Mouse (Mus musculus) frontal cortex, postnatal 10 days (tissue): Measurements from ENCODE around the gene Chdh.

Experiments
- DNase-seq, 2 experiments: peaks; one replicate each; pipeline ENCODE4 v3.0.0; 2022; ENCODE audit warnings: low spot score in 2 of 2, mixed read lengths in 1 of 2

The Chdh gene

GRCm38 (mm10) chr14:30011886-30012560 is 3.2 kb downstream of the Chdh start:
- no peak for DNase-seq

DNA sequence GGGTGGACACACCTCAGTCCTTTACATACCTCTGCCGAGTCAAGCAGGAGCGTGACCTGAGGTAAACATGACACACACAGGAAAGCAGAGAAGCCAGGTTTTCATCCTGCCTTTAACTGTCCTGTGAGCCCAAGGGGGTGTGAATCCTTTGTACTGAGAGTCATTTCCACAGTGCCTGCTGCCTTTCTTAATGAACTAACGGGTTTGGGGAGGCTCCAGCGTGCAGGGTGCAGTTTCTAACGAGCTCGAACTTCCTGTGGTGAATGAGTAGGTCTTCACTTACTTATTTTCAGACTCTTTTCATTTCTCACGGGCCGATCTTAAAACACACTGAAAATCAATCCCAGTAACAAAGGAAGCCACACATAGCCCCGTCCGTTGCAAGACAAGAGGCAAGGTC is 5.7 kb downstream of the Chdh start:
- DNase-seq: no peak

- DNase-seq: no peak
Observed at GRCm38 (mm10) chr14:30015008-30015407, 6.2 kb downstream of the Chdh start.

DNA sequence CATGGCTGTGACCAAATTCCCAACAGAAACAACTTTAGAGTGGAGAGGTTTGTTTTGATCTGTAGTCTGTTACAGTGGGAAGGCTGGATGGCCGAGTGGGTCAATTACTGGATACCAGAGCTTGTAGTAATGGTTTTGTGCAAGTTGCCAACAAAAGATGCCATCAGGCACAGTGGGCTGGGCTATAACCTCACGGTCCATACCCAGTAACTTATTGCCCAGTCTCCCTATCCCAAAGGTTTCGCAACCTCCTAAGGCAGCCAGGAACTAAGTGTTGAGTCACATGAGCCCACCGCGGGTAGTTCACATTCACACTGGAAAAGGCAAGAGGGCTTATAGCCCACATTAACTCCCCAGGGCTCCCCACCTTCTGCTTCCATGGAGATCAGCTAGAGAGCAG is 7.8 kb downstream of the Chdh start:
- no peak for DNase-seq

DNA sequence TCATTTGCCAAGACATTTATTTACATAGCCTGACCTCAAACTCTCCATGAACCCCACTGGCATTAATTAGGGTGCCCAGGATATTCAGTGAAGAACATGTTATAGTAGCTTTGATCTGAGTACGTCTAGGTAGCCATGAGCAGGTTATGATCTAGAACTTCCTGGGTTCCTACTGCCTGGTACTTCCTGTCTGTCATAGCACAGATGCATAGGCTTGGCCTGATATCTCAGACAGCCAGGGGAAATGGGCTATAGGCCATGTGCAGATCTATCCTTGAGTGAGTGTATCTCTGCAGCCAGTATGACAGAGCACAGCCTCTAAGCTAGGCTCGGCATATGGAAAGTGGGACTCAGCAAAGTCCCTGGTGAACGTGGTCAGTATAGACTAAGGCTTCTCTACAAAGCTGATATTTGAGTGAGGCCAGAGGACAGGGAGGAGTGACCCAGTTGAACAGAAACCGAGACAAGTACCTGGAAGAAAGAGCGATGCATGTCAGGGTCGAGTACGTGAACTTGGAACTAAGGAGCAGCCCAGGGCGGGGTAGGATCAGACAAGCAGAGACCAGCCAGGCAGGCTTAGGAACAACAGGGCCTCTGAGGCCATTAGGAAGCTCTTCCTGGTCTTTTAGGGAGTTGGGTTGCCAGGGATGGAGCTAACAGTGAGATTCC is 9.1 kb downstream of the Chdh start:
- no peak for DNase-seq

DNA sequence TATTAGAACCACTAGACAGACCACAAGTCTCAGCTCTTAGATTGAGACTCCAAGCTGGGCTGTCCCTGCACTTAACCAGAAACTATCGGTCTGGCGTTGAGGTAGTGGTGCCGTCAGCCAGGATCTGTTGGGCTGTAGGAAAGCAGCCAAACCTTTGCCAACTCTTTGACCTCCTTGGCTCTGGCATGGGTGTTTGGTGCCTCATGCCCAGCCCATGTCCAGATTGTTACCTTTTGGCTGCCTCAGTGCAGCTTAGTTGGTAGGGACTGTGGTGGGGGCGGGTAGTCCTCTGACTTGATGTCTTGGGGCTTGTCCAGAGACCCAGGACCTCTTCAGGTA is 9.6 kb downstream of the Chdh start:
- no peak for DNase-seq

DNA sequence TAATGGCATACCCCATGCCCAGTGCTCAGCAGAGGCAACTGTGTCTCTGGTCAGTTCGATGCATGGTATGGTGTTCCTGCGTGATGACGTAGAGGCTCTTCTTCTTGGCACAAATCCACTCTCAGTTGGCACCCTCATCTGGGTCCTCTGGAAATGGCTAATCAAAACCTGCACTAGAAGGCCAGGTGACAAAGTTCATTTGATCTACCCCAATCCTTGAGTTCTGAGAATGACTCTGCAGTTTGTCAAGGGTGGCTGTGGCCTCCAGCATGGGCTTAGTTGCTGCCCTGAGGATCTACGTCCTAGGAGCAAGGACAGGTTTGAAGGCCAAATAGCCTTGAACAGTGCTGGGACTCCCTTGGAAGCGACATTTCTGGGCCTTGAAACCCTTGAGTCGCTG is 10.0 kb downstream of the Chdh start:
- DNase-seq: no peak

GRCm38 (mm10) chr14:30019375-30019774 is 10.6 kb downstream of the Chdh start:
- DNase-seq: no peak

DNA sequence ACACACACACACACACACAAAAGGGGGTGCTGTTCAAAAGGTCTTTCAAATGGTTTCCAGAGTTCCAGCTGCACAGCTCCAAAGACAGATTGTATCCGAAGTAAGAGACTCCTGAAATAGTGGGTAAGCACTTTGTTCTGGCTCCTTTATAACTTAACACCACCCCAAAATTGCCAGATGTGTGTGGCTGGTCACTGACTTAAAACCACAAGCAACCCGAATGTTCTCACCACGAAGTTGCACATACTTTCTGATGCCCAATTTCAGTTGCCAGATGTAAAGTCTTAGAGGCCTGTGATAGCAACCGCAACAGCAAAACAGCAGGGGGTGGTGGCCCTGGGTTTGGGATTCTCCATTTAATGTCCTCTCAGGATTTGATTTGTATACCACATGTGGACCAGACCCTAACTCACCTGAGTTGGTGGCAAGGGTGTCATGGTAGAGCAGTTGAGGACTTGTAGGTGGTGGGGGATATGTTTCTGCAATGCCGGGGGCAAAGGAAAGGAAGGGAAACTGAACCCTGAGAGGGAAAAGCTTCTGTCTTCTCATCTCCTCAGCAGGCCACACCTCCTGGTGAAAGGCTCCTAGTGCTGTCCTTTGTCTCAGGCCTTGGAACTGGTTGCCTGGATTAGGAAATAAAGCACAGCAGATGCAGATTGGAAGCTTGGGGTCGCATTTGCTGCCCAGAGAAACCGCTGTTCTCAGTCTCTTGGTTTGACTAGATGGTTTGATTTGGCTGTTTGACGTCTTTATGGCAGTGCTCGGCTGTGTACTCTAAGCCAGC is 11.2 kb downstream of the Chdh start:
- DNase-seq: no peak

DNA sequence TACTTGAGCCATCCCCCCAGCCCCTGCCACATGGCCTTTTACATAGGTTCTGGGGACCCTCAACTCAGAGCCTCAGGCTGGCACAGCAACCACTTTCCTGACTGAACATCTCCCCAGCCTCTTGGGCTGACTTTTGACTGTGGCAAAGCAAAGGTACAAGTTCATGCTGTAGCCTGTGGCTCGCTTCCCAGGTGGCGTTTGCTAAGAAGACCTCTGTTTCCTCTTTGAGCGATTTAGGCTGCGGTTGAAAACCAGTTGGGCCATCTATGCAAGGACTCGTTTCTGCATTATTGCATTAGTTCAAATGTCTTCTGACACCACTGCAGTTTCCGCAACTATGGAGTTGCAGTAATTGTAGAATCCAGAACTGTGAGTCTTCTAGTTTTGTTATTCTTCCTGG is 13.6 kb downstream of the Chdh start:
- no peak for DNase-seq

- no peak for DNase-seq
Observed at GRCm38 (mm10) chr14:30024387-30024786, 15.6 kb downstream of the Chdh start.

DNA sequence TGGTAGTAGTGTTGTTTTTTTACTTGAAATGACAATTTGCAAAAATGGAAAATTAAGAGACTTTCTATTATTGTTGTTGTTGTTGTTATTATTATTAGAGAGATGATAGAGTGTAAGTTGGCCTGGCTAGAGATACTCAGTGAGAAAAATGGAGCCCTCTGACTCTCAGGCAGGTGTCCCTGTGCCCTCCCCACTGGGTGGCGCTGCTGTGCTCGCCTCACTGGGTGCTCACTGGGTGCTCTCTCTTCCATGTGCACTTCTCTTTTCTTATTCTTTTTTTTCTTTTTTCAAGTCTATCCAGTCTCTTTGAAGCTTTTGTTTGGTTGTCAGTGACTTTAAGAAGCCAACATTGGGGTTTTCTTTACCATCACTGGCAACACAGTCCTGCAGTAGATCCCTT is 18.6 kb downstream of the Chdh start:
- DNase-seq: no peak

GRCm38 (mm10) chr14:30033405-30033804 is 24.6 kb downstream of the Chdh start:
- DNase-seq: no peak

DNA sequence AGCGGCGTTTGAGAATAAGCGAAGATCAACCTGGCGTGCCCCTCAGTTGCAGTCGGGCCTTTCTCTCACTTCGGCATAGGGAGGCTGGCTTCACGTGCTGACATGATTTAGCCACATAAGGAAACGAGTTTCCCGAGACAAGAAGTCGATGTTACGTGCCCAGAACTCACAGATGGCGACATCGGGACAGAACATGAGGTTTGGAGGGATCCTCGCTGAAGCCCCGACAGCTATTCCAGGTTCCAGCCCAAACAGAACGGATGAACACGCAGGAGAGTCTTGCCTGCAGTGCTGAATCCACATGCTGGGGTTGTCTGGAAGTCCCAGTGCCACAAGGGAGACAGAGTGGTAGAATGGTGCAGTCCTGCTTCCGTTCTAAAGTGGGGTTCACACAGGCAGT is 29.6 kb downstream of the Chdh start:
- no peak for DNase-seq

GRCm38 (mm10) chr14:30039413-30039812 is 30.6 kb downstream of the Chdh start:
- DNase-seq: no peak

DNA sequence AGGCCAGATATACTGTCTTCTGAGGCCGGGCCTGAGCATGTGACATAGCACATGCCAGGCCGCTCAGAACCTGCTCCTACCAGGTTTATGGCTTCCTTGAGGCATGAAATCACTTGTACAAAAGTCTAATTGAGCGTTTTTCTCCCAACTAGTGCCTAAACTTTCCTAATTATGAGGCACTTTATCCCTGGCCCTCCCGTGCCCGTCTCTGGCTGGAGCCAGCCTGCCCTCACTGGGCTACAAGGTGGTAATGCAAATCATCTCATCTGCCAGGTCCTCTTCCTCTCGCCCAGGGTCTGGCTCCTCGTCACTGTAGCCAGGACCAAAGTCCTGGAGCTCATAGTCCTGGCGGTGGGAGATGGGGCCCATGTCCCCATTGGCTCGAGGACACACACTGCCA is 33.0 kb downstream of the Chdh start:
- no peak for DNase-seq

- no peak for DNase-seq
Observed at GRCm38 (mm10) chr14:30043356-30043940, 34.6 kb downstream of the Chdh start.

GRCm38 (mm10) chr14:30045239-30045638 is 36.4 kb downstream of the Chdh start:
- no peak for DNase-seq

DNA sequence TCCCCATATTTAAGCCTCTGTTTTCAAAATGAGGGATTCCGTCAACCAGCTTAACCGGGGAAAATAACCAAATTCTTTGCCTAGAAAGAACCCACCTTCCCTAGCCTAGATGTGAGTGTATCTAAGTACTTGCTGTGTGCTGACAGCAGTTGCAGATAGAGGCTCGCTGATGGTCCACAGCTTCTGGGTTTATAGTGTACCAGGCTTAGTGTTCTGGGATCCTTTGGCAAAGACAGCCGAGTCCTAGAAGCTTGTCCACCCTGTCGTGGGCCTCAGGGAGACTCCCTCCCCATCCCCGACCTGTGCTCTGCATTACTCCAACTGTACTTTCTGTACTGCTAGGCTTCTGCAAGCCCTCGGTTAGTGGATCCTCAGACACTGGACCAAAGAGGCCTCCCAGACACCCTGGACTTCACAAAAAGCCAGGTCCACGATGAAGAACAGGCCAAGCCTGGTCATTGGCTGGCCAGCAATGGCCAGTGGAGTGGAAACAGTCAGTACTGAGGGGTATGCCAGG is 36.9 kb downstream of the Chdh start:
- DNase-seq: no peak

DNA sequence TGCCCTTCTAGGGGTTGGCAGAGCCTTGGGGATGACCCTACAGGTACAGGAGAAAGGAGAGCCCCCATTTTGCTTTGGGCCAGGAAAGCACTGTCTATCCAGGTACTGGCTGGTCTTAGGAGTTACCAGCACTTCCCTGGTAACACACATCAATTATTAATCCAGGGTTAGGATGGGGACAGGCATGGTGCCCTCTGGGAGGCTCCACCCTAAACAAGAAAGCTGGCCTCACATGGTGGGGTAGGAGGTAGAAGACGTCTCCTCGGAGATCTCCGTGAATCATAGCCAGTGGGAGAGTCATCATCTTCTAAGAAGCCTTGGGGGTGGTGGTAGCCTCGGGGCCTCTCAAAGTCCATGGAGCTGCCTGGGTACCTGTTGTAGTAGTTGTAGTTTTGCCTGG is 38.2 kb downstream of the Chdh start:
- no peak for DNase-seq

DNA sequence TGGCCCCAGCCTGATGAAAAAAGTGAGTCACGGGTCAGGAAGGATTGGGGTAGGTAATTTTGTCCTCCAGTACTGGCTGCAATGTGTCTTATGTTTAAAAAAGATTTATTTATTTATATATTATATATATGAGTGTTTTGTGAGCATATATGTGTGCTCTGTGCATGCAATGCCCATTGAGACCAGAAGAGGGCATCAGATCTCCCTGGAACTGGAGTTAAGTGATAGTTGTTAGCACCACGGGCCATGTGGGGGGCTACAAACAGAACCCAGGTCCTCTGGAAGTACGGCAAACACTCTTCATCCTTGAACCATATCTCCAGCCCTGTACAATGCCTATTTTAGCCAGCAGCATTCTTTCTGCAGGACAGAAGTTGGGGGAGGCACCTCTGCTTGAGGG is 39.2 kb downstream of the Chdh start:
- DNase-seq: no peak

DNA sequence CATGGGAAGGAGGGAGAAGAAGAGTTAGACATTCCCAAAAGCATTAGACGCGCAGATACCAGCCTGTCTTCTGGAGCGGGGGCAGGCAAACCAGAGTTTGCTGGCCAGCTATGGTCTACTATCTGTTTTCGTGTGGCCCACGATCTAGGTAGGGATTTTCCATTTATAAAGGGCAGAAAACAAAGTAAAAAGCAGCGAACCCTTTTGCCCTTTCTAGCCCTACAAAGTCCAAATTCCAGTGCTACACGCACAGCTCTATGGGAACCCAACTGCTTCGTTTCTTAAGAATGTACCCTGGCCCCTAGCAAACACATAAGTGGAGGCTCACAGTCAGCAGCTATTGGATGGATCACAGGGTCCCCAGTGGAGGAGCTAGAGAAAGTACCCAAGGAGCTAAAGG is 41.5 kb downstream of the Chdh start:
- DNase-seq: no peak

DNA sequence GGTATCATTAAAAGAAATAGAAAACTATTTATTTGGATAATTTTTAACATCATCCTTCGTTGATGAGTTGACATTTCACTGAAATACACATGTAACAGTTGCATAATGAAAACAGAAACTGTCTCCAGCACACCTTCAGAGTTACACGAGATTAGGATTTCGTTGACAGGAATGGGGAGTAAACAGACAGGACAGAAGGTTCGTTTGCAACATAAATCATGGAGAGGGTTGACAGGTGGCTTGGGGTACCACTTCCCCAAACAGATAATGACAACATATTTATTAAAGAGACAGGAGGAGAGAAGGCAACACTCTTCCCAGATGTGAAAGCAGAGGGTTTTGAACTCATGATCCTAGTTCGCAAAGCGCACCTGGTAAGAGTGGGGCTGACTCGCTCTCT is 46.1 kb downstream of the Chdh start:
- DNase-seq: no peak
